Mouse (Mus musculus): ENCODE data around the gene Kcnj14. TPM values are rescaled to one million over a fixed set of nuclear protein-coding genes. Genes with fewer than 3 reads are reported as not detected.

Kcnj14 gene
- 0.80 and 0.96 TPM in 2 replicates for polyA plus RNA-seq (2016; fragmentation: Nextera tagmentation; extraction: Ambion mirVana)

- Histone ChIP-seq H3K4me1 (peaks cover 6% of the 10 kb centered on the region), H3K9me3 (replicated peaks) (no peaks in the 10 kb centered on the region), H3K27me3 (peaks cover 9% of the 10 kb centered on the region), H3K9ac (0 out of 2 replicates have a peak within 1 kb of the TSS, but pooled peaks have one; percentile 4), H3K27ac (no peak within 1 kb of the TSS), H3K4me3 (no peak within 1 kb of the TSS), H3K36me3 (peaks cover 64% of the 10 kb centered on the region), H3K4me2 (replicated peaks) (no peak within 1 kb of the TSS)
- ATAC-seq (ENCODE audit: low FRiP score): no peak
- WGBS: 87% methylated on average over 7 of the region's 7 CpGs
Observed at GRCm38 (mm10) chr7:45824598-45824997, at the start of gene Kcnj14. Gene Kcnj14, minus strand, starts transcription at chr7:45824782.

DNA sequence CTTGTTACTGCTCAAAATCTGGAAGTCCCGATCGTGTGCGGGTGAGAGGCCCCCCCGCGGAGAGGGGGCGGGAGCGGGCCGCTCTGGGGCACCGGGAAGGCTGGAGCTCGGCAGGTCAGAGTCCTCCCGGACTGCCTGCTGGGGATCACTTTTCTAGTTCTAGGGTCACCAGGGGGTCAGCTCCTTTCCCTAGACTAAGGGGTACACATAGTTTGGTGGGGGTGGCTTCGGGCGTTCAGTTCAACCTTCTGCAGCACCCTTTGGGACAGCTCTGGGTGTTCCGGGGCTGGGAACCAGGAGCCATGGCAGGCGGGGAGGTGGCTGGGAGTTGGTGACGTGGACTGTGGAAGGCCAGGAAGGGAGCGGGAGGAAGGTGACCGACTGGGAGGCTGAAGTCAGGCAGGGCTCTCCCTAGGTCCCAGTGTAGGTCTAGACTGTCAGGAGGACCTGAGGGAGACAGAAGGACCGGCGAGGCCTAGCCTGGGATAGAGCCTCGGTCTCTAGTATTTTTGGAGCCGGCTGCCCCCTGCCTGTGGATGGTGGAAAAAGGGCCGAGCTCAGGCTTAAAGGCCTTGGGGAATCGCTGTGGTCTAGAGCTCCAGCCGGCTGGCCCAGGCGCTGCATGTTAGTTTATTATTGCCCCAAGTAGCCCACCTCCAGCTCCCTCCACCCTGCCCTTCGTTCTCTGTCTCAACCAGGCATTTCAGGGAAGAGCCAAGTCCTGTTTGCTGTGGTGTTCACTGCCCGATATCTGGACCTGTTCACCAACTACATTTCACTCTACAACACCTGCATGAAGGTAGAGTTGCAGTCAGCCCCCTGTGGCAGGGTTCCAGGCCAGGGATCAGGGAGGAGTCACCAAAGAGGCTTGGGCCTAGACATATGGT, 48.7 kb upstream of the Kcnj14 start:
- peaks cover 35% of the 10 kb centered on the region for H3K27me3 ChIP-seq
- peak overlapping the region; percentile 76 for H3K4me3 ChIP-seq
- 3% methylated on average over 27 of the region's 28 CpGs for whole genome bisulfite sequencing
- H3K9ac ChIP-seq: peak overlapping the region; percentile 96
- peaks cover 47% of the 10 kb centered on the region for H3K4me1 ChIP-seq
- peak overlapping the region; percentile 80 for H3K4me2 ChIP-seq (replicated peaks)
- peaks cover 29% of the 10 kb centered on the region for H3K36me3 ChIP-seq
- H3K9me3 ChIP-seq (replicated peaks): no peaks in the 10 kb centered on the region
- H3K27ac ChIP-seq: peak overlapping the region; percentile 86
- ATAC-seq (ENCODE audit: low FRiP score): peak; percentile 43

GRCm38 (mm10) chr7:45872624-45873023, 48.0 kb upstream of the Kcnj14 start, which contains the start of gene Kdelr1:
Gene Kdelr1, plus strand, starts transcription at chr7:45872772.
- peak within 1 kb of the TSS; percentile 80 for H3K4me2 ChIP-seq (replicated peaks)
- H3K36me3 ChIP-seq: peaks cover 25% of the 10 kb centered on the region
- H3K4me3 ChIP-seq: peak within 1 kb of the TSS; percentile 76
- ATAC-seq (ENCODE audit: low FRiP score): peak; percentile 65
- H3K27me3 ChIP-seq: peaks cover 42% of the 10 kb centered on the region
- peaks cover 54% of the 10 kb centered on the region for H3K4me1 ChIP-seq
- no peaks in the 10 kb centered on the region for H3K9me3 ChIP-seq (replicated peaks)
- WGBS: under 1% methylated on average over 18 of the region's 18 CpGs
- peak within 1 kb of the TSS; percentile 86 for H3K27ac ChIP-seq
- H3K9ac ChIP-seq: peak within 1 kb of the TSS; percentile 96

GRCm38 (mm10) chr7:45870282-45871058, 45.9 kb upstream of the Kcnj14 start:
- Histone ChIP-seq H3K4me1 (peaks cover 68% of the 10 kb centered on the region), H3K9ac (peak overlapping the region; percentile 67), H3K4me2 (replicated peaks) (peak overlapping the region; percentile 82), H3K9me3 (replicated peaks) (no peaks in the 10 kb centered on the region), H3K27me3 (peaks cover 56% of the 10 kb centered on the region), H3K27ac (peak overlapping the region; percentile 55; the same call in 1 of the 2 replicates), H3K36me3 (peaks cover 11% of the 10 kb centered on the region; the same call in 1 of the 2 replicates), H3K4me3 (peak overlapping the region; percentile 39)
- WGBS: 3% methylated on average over 30 of the region's 30 CpGs
- 0 out of 2 replicates have a peak, but pooled peaks have one; percentile 4 for ATAC-seq (ENCODE audit: low FRiP score)

- 4% methylated on average over 14 of the region's 14 CpGs for WGBS
- Histone ChIP-seq H3K36me3 (peaks cover 7% of the 10 kb centered on the region; the same call in 1 of the 2 replicates), H3K27me3 (peaks cover 56% of the 10 kb centered on the region), H3K4me3 (peak overlapping the region; percentile 39), H3K4me1 (peaks cover 64% of the 10 kb centered on the region), H3K9me3 (replicated peaks) (no peaks in the 10 kb centered on the region), H3K4me2 (replicated peaks) (peak overlapping the region; percentile 82), H3K9ac (peak overlapping the region; percentile 67), H3K27ac (0 out of 2 replicates have a peak overlapping the region, but pooled peaks have one; percentile 12)
- no peak for ATAC-seq (ENCODE audit: low FRiP score)
Observed at GRCm38 (mm10) chr7:45869787-45870186, 45.2 kb upstream of the Kcnj14 start.

- no peak for ATAC-seq (ENCODE audit: low FRiP score)
- Histone ChIP-seq H3K36me3 (0 out of 2 replicates have a peak, but pooled peaks cover 2% of the 10 kb centered on the region), H3K4me3 (peak overlapping the region; percentile 39), H3K9me3 (replicated peaks) (no peaks in the 10 kb centered on the region), H3K4me1 (peaks cover 58% of the 10 kb centered on the region), H3K27me3 (peaks cover 56% of the 10 kb centered on the region), H3K9ac (peak overlapping the region; percentile 67), H3K4me2 (replicated peaks) (peak overlapping the region; percentile 82), H3K27ac (0 out of 2 replicates have a peak overlapping the region, but pooled peaks have one; percentile 12)
- 18% methylated on average over 8 of the region's 8 CpGs for WGBS
Observed at GRCm38 (mm10) chr7:45869107-45869670, 44.6 kb upstream of the Kcnj14 start.

- ATAC-seq (ENCODE audit: low FRiP score): no peak
- WGBS: 4% methylated on average over 2 of the region's 2 CpGs
- H3K27me3 ChIP-seq: peaks cover 56% of the 10 kb centered on the region
- no peaks in the 10 kb centered on the region for H3K36me3 ChIP-seq
- H3K4me2 ChIP-seq (replicated peaks): peak overlapping the region; percentile 82
- H3K27ac ChIP-seq: no peak overlapping the region
- H3K4me1 ChIP-seq: peaks cover 50% of the 10 kb centered on the region
- peak overlapping the region; percentile 29 for H3K9ac ChIP-seq
- no peaks in the 10 kb centered on the region for H3K9me3 ChIP-seq (replicated peaks)
- 0 out of 2 replicates have a peak overlapping the region, but pooled peaks have one; percentile 5 for H3K4me3 ChIP-seq
Observed at GRCm38 (mm10) chr7:45867871-45868270, 43.3 kb upstream of the Kcnj14 start.

GRCm38 (mm10) chr7:45865925-45866910, 41.6 kb upstream of the Kcnj14 start:
- Histone ChIP-seq H3K27me3 (peaks cover 55% of the 10 kb centered on the region), H3K4me2 (replicated peaks) (peak overlapping the region; percentile 82), H3K27ac (peak overlapping the region; percentile 57), H3K9ac (peak overlapping the region; percentile 79), H3K4me3 (peak overlapping the region; percentile 68), H3K4me1 (peaks cover 48% of the 10 kb centered on the region), H3K9me3 (replicated peaks) (no peaks in the 10 kb centered on the region), H3K36me3 (no peaks in the 10 kb centered on the region)
- ATAC-seq (ENCODE audit: low FRiP score): peak; percentile 47
- WGBS: 2% methylated on average over 116 of the region's 117 CpGs

DNA sequence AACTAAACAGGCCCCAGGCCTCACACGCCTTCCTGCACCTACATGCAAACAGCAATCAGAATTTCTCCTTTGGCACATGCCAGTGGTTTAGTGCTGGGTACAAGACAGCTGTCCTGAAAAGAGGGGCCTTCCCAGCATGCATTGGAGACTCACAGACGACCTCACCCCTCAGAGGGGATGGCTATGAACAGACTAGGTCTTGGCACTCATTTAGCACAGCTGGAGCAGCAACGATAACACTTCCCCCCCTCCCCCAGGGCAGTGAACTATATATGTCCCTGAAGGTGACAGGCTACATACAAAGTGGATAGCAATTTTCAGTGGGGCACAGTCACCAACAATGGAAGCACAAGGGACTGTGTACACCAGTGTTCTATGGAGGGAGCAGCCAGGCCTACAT, 39.9 kb upstream of the Kcnj14 start:
- Histone ChIP-seq H3K4me2 (replicated peaks) (no peak overlapping the region), H3K4me1 (peaks cover 35% of the 10 kb centered on the region), H3K36me3 (no peaks in the 10 kb centered on the region), H3K9ac (no peak overlapping the region), H3K4me3 (no peak overlapping the region), H3K27me3 (peaks cover 52% of the 10 kb centered on the region), H3K9me3 (replicated peaks) (no peaks in the 10 kb centered on the region), H3K27ac (no peak overlapping the region)
- WGBS: 64% methylated on average over 3 of the region's 3 CpGs
- ATAC-seq (ENCODE audit: low FRiP score): no peak

- Histone ChIP-seq H3K36me3 (no peaks in the 10 kb centered on the region), H3K9ac (no peak overlapping the region), H3K9me3 (replicated peaks) (no peaks in the 10 kb centered on the region), H3K27me3 (peaks cover 52% of the 10 kb centered on the region), H3K4me2 (replicated peaks) (no peak overlapping the region), H3K4me3 (no peak overlapping the region), H3K27ac (no peak overlapping the region), H3K4me1 (peaks cover 21% of the 10 kb centered on the region)
- WGBS: 88% methylated on average over 7 of the region's 7 CpGs
- no peak for ATAC-seq (ENCODE audit: low FRiP score)
Observed at GRCm38 (mm10) chr7:45862804-45863203, 38.2 kb upstream of the Kcnj14 start.

- no peak for ATAC-seq (ENCODE audit: low FRiP score)
- Histone ChIP-seq H3K4me3 (no peak overlapping the region), H3K36me3 (no peaks in the 10 kb centered on the region), H3K27me3 (peaks cover 58% of the 10 kb centered on the region), H3K9ac (no peak overlapping the region), H3K27ac (no peak overlapping the region), H3K4me2 (replicated peaks) (no peak overlapping the region), H3K9me3 (replicated peaks) (no peaks in the 10 kb centered on the region), H3K4me1 (peaks cover 16% of the 10 kb centered on the region)
- WGBS: 72% methylated on average over 4 of the region's 4 CpGs
Observed at GRCm38 (mm10) chr7:45859008-45859407, 34.4 kb upstream of the Kcnj14 start.

Data from hindbrain, embryonic 12.5 days (tissue).